Mouse (Mus musculus) kidney, embryonic 15.5 days (tissue): ENCODE results near the gene Slc36a4. TPM values are rescaled to one million over a fixed set of nuclear protein-coding genes. Genes with fewer than 3 reads are reported as not detected.
A peak's percentile ranks its signal among the peaks of the same experiment; 100 is the strongest.

Experiments
- ATAC-seq: fragments of 200-750 bp; cut with Nextera tagmentation; replicated peaks from 2 replicates; pipeline ENCODE4 v1.8.0; 2017; ENCODE audit warnings: moderate TSS enrichment; ENCODE audit not compliant: low FRiP score
- H3K27ac ChIP-seq: fragments of 300-500 bp; sonication (generic); 2 replicates; pipeline ENCODE4 v1.5.1; 2015; ENCODE audit warnings: mild to moderate bottlenecking, inconsistent platforms
- H3K27me3 ChIP-seq: fragments of 300-500 bp; sonication (generic); 2 replicates; pipeline ENCODE4 v1.6.1; 2015; ENCODE audit warnings: inconsistent platforms
- H3K36me3 ChIP-seq: fragments of 300-500 bp; sonication (generic); 2 replicates; pipeline ENCODE4 v1.6.1; 2015; ENCODE audit warnings: inconsistent platforms
- H3K4me1 ChIP-seq: fragments of 300-500 bp; sonication (generic); 2 replicates; pipeline ENCODE4 v1.6.1; 2015; ENCODE audit warnings: inconsistent platforms
- H3K4me2 ChIP-seq: fragments of 300-500 bp; sonication (generic); 2 replicates; pipeline ENCODE4 v1.6.1; 2015; ENCODE audit warnings: moderate library complexity, mild to moderate bottlenecking, inconsistent platforms
- H3K4me3 ChIP-seq: fragments of 300-500 bp; sonication (generic); replicated peaks from 2 replicates; pipeline ENCODE4 v1.5.1; 2015; ENCODE audit warnings: mild to moderate bottlenecking, inconsistent platforms
- H3K9ac ChIP-seq: fragments of 300-500 bp; sonication (generic); 2 replicates; pipeline ENCODE4 v1.6.1; 2015; ENCODE audit warnings: mild to moderate bottlenecking, inconsistent platforms
- H3K9me3 ChIP-seq: fragments of 300-500 bp; sonication (generic); replicated peaks from 2 replicates; pipeline ENCODE4 v1.6.1; 2016; ENCODE audit warnings: inconsistent platforms
- WGBS: fragments of 180-500 bp; shearing (Covaris S2); methylation state at CpG from one replicate; pipeline ENCODE4 v1.1.7; 2015; ENCODE audit warnings: mixed read lengths; 5-methylcytosine and 5-hydroxymethylcytosine counted together
- polyA plus RNA-seq: library from polyadenylated mRNA; unstranded; fragments of >200 nt; fragmentation: Nextera tagmentation; extraction: Ambion mirVana; gene quantifications from 2 replicates; pipeline ENCODE4 v1.2.1, GENCODE M21; 2015

The Slc36a4 gene
- polyA plus RNA-seq: 15.0 and 15.2 TPM in 2 replicates

- ATAC-seq: peak; percentile 91
- WGBS: 4% methylated on average over 75 of the region's 75 CpGs
- H3K9ac ChIP-seq: peak within 1 kb of the TSS; percentile 76
Measured at GRCm38 (mm10) chr9:15709599-15710381, at the start of gene Slc36a4. Slc36a4 (plus strand) TSS chr9:15709738.

GRCm38 (mm10) chr9:15664606-15665005 is 44.9 kb upstream of the Slc36a4 start:
- 77% methylated on average over 7 of the region's 7 CpGs for WGBS
- Histone ChIP-seq H3K27ac (no peak overlapping the region), H3K9ac (no peak overlapping the region), H3K4me3 (no peak overlapping the region), H3K4me1 (peaks cover 4% of the 10 kb centered on the region), H3K27me3 (no peaks in the 10 kb centered on the region), H3K9me3 (no peaks in the 10 kb centered on the region), H3K36me3 (no peaks in the 10 kb centered on the region), H3K4me2 (no peak overlapping the region)
- ATAC-seq: no peak

More at GRCm38 (mm10) chr9:15709599-15710381, at the start of gene Slc36a4:
- Histone ChIP-seq H3K36me3 (no peaks in the 10 kb centered on the region), H3K27me3 (no peaks in the 10 kb centered on the region), H3K4me3 (peak within 1 kb of the TSS; percentile 74), H3K9me3 (no peaks in the 10 kb centered on the region), H3K4me2 (peak within 1 kb of the TSS; percentile 82), H3K27ac (peak within 1 kb of the TSS; percentile 82), H3K4me1 (peaks cover 31% of the 10 kb centered on the region)

GRCm38 (mm10) chr9:15669452-15669851 is 40.1 kb upstream of the Slc36a4 start:
- Histone ChIP-seq H3K4me3 (no peak overlapping the region), H3K27me3 (0 out of 2 replicates have a peak, but pooled peaks cover 3% of the 10 kb centered on the region), H3K27ac (peak overlapping the region; percentile 78), H3K4me2 (no peak overlapping the region), H3K9me3 (no peaks in the 10 kb centered on the region), H3K4me1 (peaks cover 15% of the 10 kb centered on the region), H3K36me3 (no peaks in the 10 kb centered on the region), H3K9ac (no peak overlapping the region)
- 31% methylated on average over 3 of the region's 3 CpGs for WGBS
- ATAC-seq: no peak

GRCm38 (mm10) chr9:15670002-15670527 is 39.5 kb upstream of the Slc36a4 start:
- Histone ChIP-seq H3K36me3 (no peaks in the 10 kb centered on the region), H3K9me3 (no peaks in the 10 kb centered on the region), H3K9ac (no peak overlapping the region), H3K4me3 (no peak overlapping the region), H3K4me2 (peak overlapping the region; percentile 23; the same call in 1 of the 2 replicates), H3K27ac (peak overlapping the region; percentile 78), H3K4me1 (peaks cover 15% of the 10 kb centered on the region), H3K27me3 (0 out of 2 replicates have a peak, but pooled peaks cover 3% of the 10 kb centered on the region)
- WGBS: 6% methylated on average over 5 of the region's 5 CpGs
- ATAC-seq: peak; percentile 96

GRCm38 (mm10) chr9:15672251-15672650 is 37.3 kb upstream of the Slc36a4 start:
- ATAC-seq: no peak
- Histone ChIP-seq H3K4me1 (peaks cover 15% of the 10 kb centered on the region), H3K4me2 (no peak overlapping the region), H3K9ac (no peak overlapping the region), H3K27me3 (0 out of 2 replicates have a peak, but pooled peaks cover 3% of the 10 kb centered on the region), H3K9me3 (no peaks in the 10 kb centered on the region), H3K27ac (no peak overlapping the region), H3K36me3 (no peaks in the 10 kb centered on the region), H3K4me3 (no peak overlapping the region)
- WGBS: 41% methylated on average over 1 of the region's 1 CpGs

- no peak overlapping the region for H3K4me3 ChIP-seq
- WGBS: 38% methylated on average over 2 of the region's 2 CpGs
- no peak overlapping the region for H3K9ac ChIP-seq
- no peak overlapping the region for H3K4me2 ChIP-seq
- peaks cover 2% of the 10 kb centered on the region; the same call in 1 of the 2 replicates for H3K27me3 ChIP-seq
- no peaks in the 10 kb centered on the region for H3K9me3 ChIP-seq
- ATAC-seq: peak; percentile 90
- H3K4me1 ChIP-seq: no peaks in the 10 kb centered on the region
- H3K36me3 ChIP-seq: no peaks in the 10 kb centered on the region
- no peak overlapping the region for H3K27ac ChIP-seq
Measured at GRCm38 (mm10) chr9:15681855-15682466, 27.6 kb upstream of the Slc36a4 start.

GRCm38 (mm10) chr9:15685215-15685614 is 24.3 kb upstream of the Slc36a4 start:
- H3K4me1 ChIP-seq: no peaks in the 10 kb centered on the region
- H3K9ac ChIP-seq: no peak overlapping the region
- H3K4me3 ChIP-seq: no peak overlapping the region
- H3K27ac ChIP-seq: no peak overlapping the region
- 11% methylated on average over 4 of the region's 4 CpGs for WGBS
- H3K9me3 ChIP-seq: no peaks in the 10 kb centered on the region
- no peaks in the 10 kb centered on the region for H3K36me3 ChIP-seq
- H3K27me3 ChIP-seq: peaks cover 2% of the 10 kb centered on the region; the same call in 1 of the 2 replicates
- no peak overlapping the region for H3K4me2 ChIP-seq
- ATAC-seq: peak; percentile 48; the same call in 1 of the 2 replicates

GRCm38 (mm10) chr9:15687358-15687757 is 22.2 kb upstream of the Slc36a4 start:
- 93% methylated on average over 5 of the region's 5 CpGs for WGBS
- peaks cover 2% of the 10 kb centered on the region; the same call in 1 of the 2 replicates for H3K27me3 ChIP-seq
- no peak for ATAC-seq
- no peak overlapping the region for H3K4me2 ChIP-seq
- H3K9me3 ChIP-seq: no peaks in the 10 kb centered on the region
- no peak overlapping the region for H3K4me3 ChIP-seq
- no peak overlapping the region for H3K9ac ChIP-seq
- no peaks in the 10 kb centered on the region for H3K4me1 ChIP-seq
- H3K27ac ChIP-seq: no peak overlapping the region
- H3K36me3 ChIP-seq: no peaks in the 10 kb centered on the region

- no peak for ATAC-seq
- Histone ChIP-seq H3K36me3 (no peaks in the 10 kb centered on the region), H3K9ac (no peak overlapping the region), H3K4me1 (no peaks in the 10 kb centered on the region), H3K4me3 (no peak overlapping the region), H3K4me2 (no peak overlapping the region), H3K27me3 (no peaks in the 10 kb centered on the region), H3K9me3 (no peaks in the 10 kb centered on the region), H3K27ac (no peak overlapping the region)
- WGBS: 76% methylated on average over 4 of the region's 4 CpGs
Measured at GRCm38 (mm10) chr9:15693847-15694246, 15.7 kb upstream of the Slc36a4 start.

- Histone ChIP-seq H3K9ac (no peak overlapping the region), H3K27ac (no peak overlapping the region), H3K4me3 (no peak overlapping the region), H3K36me3 (no peaks in the 10 kb centered on the region), H3K9me3 (no peaks in the 10 kb centered on the region), H3K4me1 (no peaks in the 10 kb centered on the region), H3K4me2 (no peak overlapping the region), H3K27me3 (no peaks in the 10 kb centered on the region)
- WGBS: 68% methylated on average over 5 of the region's 5 CpGs
- no peak for ATAC-seq
Measured at GRCm38 (mm10) chr9:15694989-15695388, 14.5 kb upstream of the Slc36a4 start.

GRCm38 (mm10) chr9:15705706-15706105 is 3.8 kb upstream of the Slc36a4 start:
- Histone ChIP-seq H3K4me2 (no peak overlapping the region), H3K4me1 (peaks cover 6% of the 10 kb centered on the region; the same call in 1 of the 2 replicates), H3K36me3 (no peaks in the 10 kb centered on the region), H3K27ac (no peak overlapping the region), H3K27me3 (no peaks in the 10 kb centered on the region), H3K4me3 (no peak overlapping the region), H3K9ac (no peak overlapping the region), H3K9me3 (no peaks in the 10 kb centered on the region)
- WGBS: 78% methylated on average over 10 of the region's 10 CpGs
- no peak for ATAC-seq
